Mouse (Mus musculus) liver, postnatal 0 days (tissue): ENCODE results near the gene Slc39a3. TPM values are rescaled to one million over a fixed set of nuclear protein-coding genes. Genes with fewer than 3 reads are reported as not detected.
"Not testable (repeated sequence)": the region's sequence is repeated elsewhere in the genome, so short reads cannot be mapped to it uniquely, and the experiment has no call there.

ENCODE experiments used
- ATAC-seq: fragments of 200-750 bp; cut with Nextera tagmentation; 2 replicates; pipeline ENCODE4 v1.8.0; 2017; ENCODE audit warnings: mild to moderate bottlenecking, moderate library complexity
- DNase-seq: peaks from one replicate; pipeline ENCODE4 v3.0.0-alpha.2; 2016
- H3K27ac ChIP-seq: fragments of 300-500 bp; sonication (generic); 2 replicates; pipeline ENCODE4 v1.5.1; 2014; ENCODE audit warnings: antibody characterized with exemption, moderate library complexity, mild to moderate bottlenecking, low read depth
- H3K27me3 ChIP-seq: fragments of 300-500 bp; sonication (generic); 2 replicates; pipeline ENCODE4 v1.6.1; 2014; ENCODE audit warnings: low read length, control low read depth, mixed read lengths; ENCODE audit not compliant: insufficient read depth
- H3K36me3 ChIP-seq: fragments of 300-500 bp; sonication (generic); replicated peaks from 2 replicates; pipeline ENCODE4 v1.6.1; 2014; ENCODE audit warnings: mild to moderate bottlenecking, control low read depth, low read length, moderate library complexity, mixed read lengths; ENCODE audit not compliant: insufficient read depth
- H3K4me1 ChIP-seq: fragments of 300-500 bp; sonication (generic); 2 replicates; pipeline ENCODE4 v1.6.1; 2014; ENCODE audit warnings: antibody characterized with exemption, mild to moderate bottlenecking, control low read depth; ENCODE audit not compliant: insufficient read depth
- H3K4me2 ChIP-seq: fragments of 300-500 bp; sonication (generic); 2 replicates; pipeline ENCODE4 v1.6.1; 2014; ENCODE audit warnings: low read depth, mild to moderate bottlenecking, low read length, moderate library complexity, mixed read lengths
- H3K4me3 ChIP-seq: fragments of 300-500 bp; sonication (generic); 2 replicates; pipeline ENCODE4 v1.5.1; 2014; ENCODE audit warnings: low read depth, low read length
- H3K9ac ChIP-seq: fragments of 300-500 bp; sonication (generic); replicated peaks from 2 replicates; pipeline ENCODE4 v1.6.1; 2014; ENCODE audit warnings: mild to moderate bottlenecking, moderate library complexity
- H3K9me3 ChIP-seq: fragments of 300-500 bp; sonication (generic); 2 replicates; pipeline ENCODE4 v1.6.1; 2016; ENCODE audit warnings: mild to moderate bottlenecking, control low read depth, low read length, mixed read lengths
- CTCF ChIP-seq: sonication (generic); IDR thresholded peaks from 2 replicates; pipeline ENCODE4 v1.5.1; 2016; ENCODE audit warnings: antibody characterized with exemption, low read depth
- EP300 ChIP-seq: IDR thresholded peaks from 2 replicates; pipeline ENCODE4 v1.6.1; 2016; ENCODE audit warnings: antibody characterized with exemption, low read depth, mild to moderate bottlenecking
- WGBS: fragments of 180-500 bp; shearing (Covaris S2); extraction: QIAGEN DNeasy Blood & Tissue Kit; methylation state at CpG from one replicate; pipeline ENCODE4 v1.1.7; 2014; ENCODE audit not compliant: insufficient replicate concordance; 5-methylcytosine and 5-hydroxymethylcytosine counted together
- polyA plus RNA-seq: library from polyadenylated mRNA; unstranded; fragments of >200 nt; fragmentation: Nextera tagmentation; extraction: Ambion mirVana; gene quantifications from 2 replicates; pipeline ENCODE4 v1.2.1, GENCODE M21; 2015

The Slc39a3 gene
- polyA plus RNA-seq, 1 experiment from 2014 or later, result 4.6 TPM

GRCm38 (mm10) chr10:80990406-80990805 lies 46.8 kb downstream of the Slc39a3 start:
- Histone ChIP-seq H3K27me3 (peaks cover 8% of the 10 kb centered on the region), H3K9ac (no peak overlapping the region)
- WGBS, result 57% methylated on average over 7 of the region's 7 CpGs

GRCm38 (mm10) chr10:80989854-80990253 lies 47.4 kb downstream of the Slc39a3 start:
- DNase-seq, H3K4me2 ChIP-seq, H3K27ac ChIP-seq, H3K27me3 ChIP-seq, H3K4me3 ChIP-seq, H3K36me3 ChIP-seq, H3K9me3 ChIP-seq, H3K9ac ChIP-seq, ATAC-seq: not testable (repeated sequence)
- H3K4me1 ChIP-seq, result peaks cover 15% of the 10 kb centered on the region
- WGBS, result 49% methylated on average over 4 of the region's 4 CpGs

More at GRCm38 (mm10) chr10:80990406-80990805, 46.8 kb downstream of the Slc39a3 start:
- no peaks in the 10 kb centered on the region for H3K9me3 ChIP-seq
- H3K4me2 ChIP-seq, result no peak overlapping the region
- TF ChIP-seq CTCF (no peak), EP300 (no peak)
- no peak overlapping the region for H3K4me3 ChIP-seq
- peaks cover 10% of the 10 kb centered on the region for H3K4me1 ChIP-seq
- no peaks in the 10 kb centered on the region for H3K36me3 ChIP-seq
- H3K27ac ChIP-seq, result no peak overlapping the region
- DNase-seq, result no peak
- no peak for ATAC-seq

DNA sequence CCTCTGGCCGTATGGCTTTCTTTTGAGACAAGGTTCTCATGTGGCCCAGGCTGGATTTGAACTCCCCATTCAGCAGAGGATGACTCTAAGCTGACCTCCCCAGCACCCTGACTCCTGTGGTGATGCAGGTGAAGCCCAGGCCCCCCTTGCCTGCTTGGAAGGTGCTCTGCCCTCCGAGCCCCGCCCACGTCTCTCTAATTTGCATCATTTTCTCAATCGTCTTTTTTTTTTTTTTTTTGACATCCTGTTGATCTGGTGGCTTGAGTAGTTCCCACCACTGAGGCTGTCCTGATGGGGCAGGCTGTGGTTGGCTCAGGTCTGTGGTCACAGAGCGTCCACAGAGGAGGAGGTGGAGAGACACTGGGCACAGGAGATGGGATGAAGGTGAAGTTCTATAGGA lies 47.8 kb downstream of the Slc39a3 start:
- ATAC-seq, result no peak
- Histone ChIP-seq H3K4me3 (no peak overlapping the region), H3K27ac (no peak overlapping the region), H3K9me3 (no peaks in the 10 kb centered on the region), H3K27me3 (0 out of 2 replicates have a peak, but pooled peaks cover 3% of the 10 kb centered on the region), H3K9ac (no peak overlapping the region), H3K36me3 (no peaks in the 10 kb centered on the region), H3K4me1 (peaks cover 15% of the 10 kb centered on the region), H3K4me2 (no peak overlapping the region)
- DNase-seq, result no peak
- TF ChIP-seq CTCF (no peak), EP300 (no peak)
- 51% methylated on average over 6 of the region's 6 CpGs for WGBS

- H3K4me1 ChIP-seq, result peaks cover 15% of the 10 kb centered on the region
- no peaks in the 10 kb centered on the region for H3K27me3 ChIP-seq
- no peak overlapping the region for H3K27ac ChIP-seq
- 12% methylated on average over 10 of the region's 10 CpGs for WGBS
- peak; percentile 98 for TF ChIP-seq CTCF
- no peak for TF ChIP-seq EP300
- DNase-seq, result peak; percentile 90
- no peaks in the 10 kb centered on the region for H3K36me3 ChIP-seq
- ATAC-seq, result peak; percentile 76
- H3K4me2 ChIP-seq, result no peak overlapping the region
- H3K4me3 ChIP-seq, result no peak overlapping the region
- no peaks in the 10 kb centered on the region for H3K9me3 ChIP-seq
- no peak overlapping the region for H3K9ac ChIP-seq
These were observed 49.4 kb downstream of the Slc39a3 start for GRCm38 (mm10) chr10:80987709-80988441.

DNA sequence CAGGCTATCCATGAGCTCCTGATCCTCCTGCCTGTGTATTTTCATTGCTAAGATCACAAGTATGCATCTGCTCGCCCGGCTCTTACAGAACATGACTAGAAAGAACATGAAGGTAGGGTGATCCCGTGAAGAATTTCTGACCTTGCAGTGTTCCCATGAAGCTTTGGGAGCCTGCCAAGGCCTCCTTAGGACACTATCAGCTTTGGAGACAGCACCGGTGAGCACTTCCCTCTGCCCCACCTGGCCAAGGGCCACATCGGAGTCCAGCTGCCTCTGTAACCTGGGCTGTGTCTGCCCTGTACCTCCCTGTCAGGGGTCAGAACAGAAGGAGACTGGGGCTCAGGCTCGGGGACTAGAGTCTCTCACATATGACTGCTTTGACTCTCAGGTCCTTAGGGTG lies 50.5 kb downstream of the Slc39a3 start:
- Histone ChIP-seq H3K9me3 (no peaks in the 10 kb centered on the region), H3K27me3 (no peaks in the 10 kb centered on the region), H3K9ac (no peak overlapping the region), H3K4me1 (peaks cover 20% of the 10 kb centered on the region), H3K27ac (peak overlapping the region; percentile 81), H3K36me3 (no peaks in the 10 kb centered on the region), H3K4me2 (no peak overlapping the region), H3K4me3 (no peak overlapping the region)
- TF ChIP-seq CTCF (no peak), EP300 (peak; percentile 23; the same call in 1 of the 2 replicates)
- ATAC-seq (peak; percentile 42; the same call in 1 of the 2 replicates), DNase-seq (peak; percentile 66)
- WGBS, result 62% methylated on average over 6 of the region's 6 CpGs

DNA sequence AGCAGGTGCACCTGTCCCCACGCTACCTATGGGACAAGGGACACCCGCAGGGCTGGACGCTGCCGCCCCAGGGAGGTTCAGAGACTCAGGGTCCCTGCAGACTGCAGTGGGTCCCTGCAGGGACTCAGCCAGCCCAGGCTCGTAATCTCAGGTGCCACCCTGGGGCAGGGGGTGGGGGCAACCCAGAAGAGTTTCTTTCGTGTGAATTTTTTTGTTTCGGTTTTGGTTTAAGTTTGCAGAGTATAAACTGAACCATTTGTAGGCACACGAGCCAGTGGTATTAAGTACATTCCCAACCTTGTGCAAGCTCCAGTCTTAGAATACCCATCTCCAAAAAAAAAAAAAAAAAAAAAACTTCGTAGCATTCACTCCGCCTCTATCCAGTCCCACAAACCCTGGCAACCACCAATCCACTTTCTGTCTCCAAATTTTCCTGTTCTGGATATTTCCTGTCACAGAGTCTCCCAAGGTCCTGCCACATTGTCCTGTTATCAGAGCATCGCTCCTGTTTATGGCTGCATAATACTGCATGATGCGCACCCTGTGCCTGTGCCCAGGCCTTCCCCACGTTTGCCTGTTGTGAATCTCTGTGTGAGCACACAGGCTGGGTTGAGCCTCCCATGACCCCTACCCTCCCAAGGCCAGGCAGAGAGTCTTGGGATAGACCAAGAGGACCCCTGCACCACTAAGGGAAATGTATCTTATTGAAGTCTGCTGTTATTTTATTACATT lies 51.1 kb downstream of the Slc39a3 start:
- peak overlapping the region; percentile 85 for H3K4me2 ChIP-seq
- no peaks in the 10 kb centered on the region for H3K36me3 ChIP-seq
- H3K27ac ChIP-seq, result peak overlapping the region; percentile 81
- TF ChIP-seq CTCF (no peak), EP300 (no peak)
- no peak for DNase-seq
- ATAC-seq, result no peak
- peak overlapping the region; percentile 52 for H3K4me3 ChIP-seq
- 25% methylated on average over 13 of the region's 13 CpGs for WGBS
- H3K9ac ChIP-seq, result peak overlapping the region; percentile 61
- H3K27me3 ChIP-seq, result no peaks in the 10 kb centered on the region
- H3K9me3 ChIP-seq, result no peaks in the 10 kb centered on the region
- H3K4me1 ChIP-seq, result peaks cover 25% of the 10 kb centered on the region
